Mouse (Mus musculus): ENCODE results near the gene Akr1cl. TPM values are rescaled to one million over a fixed set of nuclear protein-coding genes. Genes with fewer than 3 reads are reported as not detected.
"Not testable (repeated sequence)": the region's sequence is repeated elsewhere in the genome, so short reads cannot be mapped to it uniquely, and the experiment has no call there.

Akr1cl gene
- not detected for total RNA-seq (2021)
- long read RNA-seq, experiment 1 = 0 reads
- long read RNA-seq, experiment 2 = 0 reads

DNA sequence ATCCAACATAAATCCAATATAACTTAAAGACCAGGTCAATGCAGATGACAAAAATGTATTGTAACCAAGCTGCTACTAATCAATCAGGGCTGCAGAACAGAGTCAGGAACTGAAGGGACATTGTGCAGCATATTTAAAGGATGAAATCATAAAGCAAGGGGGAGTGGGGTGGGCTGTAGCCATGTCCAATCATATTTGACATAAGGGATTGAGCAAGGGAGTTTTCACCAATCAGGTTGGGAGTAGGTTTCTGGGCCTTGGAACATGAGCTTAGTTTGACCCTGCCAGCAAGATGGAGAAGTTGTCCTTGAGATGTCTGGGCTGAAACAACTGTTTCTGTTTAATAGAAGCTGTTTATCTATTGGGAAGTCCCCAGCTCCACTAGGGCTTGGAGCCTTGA is at the start of gene Akr1cl:
Gene Akr1cl, minus strand, starts transcription at position 119 of the 400 bp plus-strand sequence.
- intact Hi-C loops (cut with DNase I; ENCODE audit: low total_unique reads) = no loop called here
- no peak for DNase-seq

DNA sequence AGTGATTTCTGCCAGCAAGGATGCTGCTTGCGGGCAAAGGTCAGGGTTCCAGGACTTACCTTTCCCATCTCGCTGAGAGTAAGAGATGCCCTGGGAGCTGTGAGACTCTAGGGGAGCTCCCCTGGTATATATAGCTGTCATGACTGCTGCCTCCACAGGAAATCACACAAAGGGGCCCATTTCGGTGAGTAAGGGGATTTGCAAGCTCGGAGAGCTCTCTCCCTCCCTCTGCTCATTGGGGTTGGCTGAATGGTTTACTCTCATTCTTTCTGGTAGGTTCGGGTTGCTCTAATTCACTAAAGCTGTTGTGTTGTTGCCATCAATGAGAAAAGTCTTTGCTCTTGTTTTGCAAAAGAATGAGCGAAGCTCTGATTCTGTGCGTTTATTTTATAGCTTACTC is 49.6 kb upstream of the Akr1cl start, which contains the start of gene Crygb:
Gene Crygb, minus strand, starts transcription at position 101 of the 400 bp plus-strand sequence.
- DNase-seq = no peak
- intact Hi-C loops (cut with DNase I; ENCODE audit: low total_unique reads) = no loop called here

DNA sequence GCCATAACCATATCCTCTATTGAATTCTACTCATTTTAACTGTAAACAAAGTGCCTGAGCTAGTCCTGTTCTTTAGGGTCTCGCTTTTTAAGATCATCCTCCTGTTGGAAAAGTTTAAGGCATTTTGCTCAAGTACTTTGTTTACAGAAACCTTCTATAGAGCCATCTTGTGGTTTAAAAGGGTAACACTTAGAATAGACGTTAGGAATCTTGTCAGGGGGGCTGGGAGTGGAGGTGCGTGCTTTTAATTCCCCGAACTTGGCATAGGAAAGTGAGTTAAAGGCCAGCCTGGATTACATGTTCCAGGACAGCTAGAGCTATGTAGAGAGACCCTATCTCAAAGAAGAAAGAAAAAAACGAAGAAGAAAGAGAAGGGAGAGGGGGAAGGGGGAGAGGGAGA is 43.0 kb upstream of the Akr1cl start:
- no peak for DNase-seq
- intact Hi-C loops (cut with DNase I; ENCODE audit: low total_unique reads) = no loop called here

DNA sequence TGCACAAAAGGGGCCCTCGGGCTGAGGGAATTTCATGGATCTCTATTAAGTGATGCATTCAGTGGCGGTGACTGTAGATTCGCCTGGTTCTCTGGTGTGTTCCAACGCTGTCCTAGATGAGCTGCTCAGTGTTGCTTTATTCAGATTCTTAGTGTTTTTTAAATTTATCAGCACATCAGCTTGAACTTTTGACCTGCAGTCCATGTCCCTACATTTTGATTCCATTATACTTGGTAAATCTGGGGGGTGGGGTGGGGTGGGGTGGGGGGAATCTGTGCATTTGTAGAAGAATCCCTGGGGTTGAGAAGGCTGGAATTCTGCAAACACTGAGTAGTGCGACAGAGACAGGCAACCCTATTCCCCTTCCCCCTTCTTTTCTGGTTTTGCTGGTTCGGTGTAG is 41.0 kb upstream of the Akr1cl start, which contains the start of gene Crygc:
Gene Crygc, minus strand, starts transcription at position 101 of the 400 bp plus-strand sequence.
- DNase-seq = no peak
- intact Hi-C loops (cut with DNase I; ENCODE audit: low total_unique reads) = no loop called here

- intact Hi-C loops (cut with DNase I; ENCODE audit: low total_unique reads) = no loop called here
- no peak for DNase-seq
Measured at GRCm38 (mm10) chr1:65067842-65068241, 35.3 kb upstream of the Akr1cl start.

- no peak for DNase-seq
- intact Hi-C loops (cut with DNase I; ENCODE audit: low total_unique reads) = no loop called here
Measured at GRCm38 (mm10) chr1:65064201-65064600, 31.6 kb upstream of the Akr1cl start.

GRCm38 (mm10) chr1:65063352-65063751 is 30.8 kb upstream of the Akr1cl start, which contains the start of gene Crygd:
Gene Crygd (minus strand): TSS chr1:65063452.
- intact Hi-C loops (cut with DNase I; ENCODE audit: low total_unique reads) = no loop called here
- DNase-seq = no peak

- intact Hi-C loops (cut with DNase I; ENCODE audit: low total_unique reads) = no loop called here
- DNase-seq = no peak
Measured at GRCm38 (mm10) chr1:65052140-65052539, 19.6 kb upstream of the Akr1cl start.

GRCm38 (mm10) chr1:65051696-65052095 is 19.1 kb upstream of the Akr1cl start:
- DNase-seq = no peak
- intact Hi-C loops (cut with DNase I; ENCODE audit: low total_unique reads) = no loop called here

DNA sequence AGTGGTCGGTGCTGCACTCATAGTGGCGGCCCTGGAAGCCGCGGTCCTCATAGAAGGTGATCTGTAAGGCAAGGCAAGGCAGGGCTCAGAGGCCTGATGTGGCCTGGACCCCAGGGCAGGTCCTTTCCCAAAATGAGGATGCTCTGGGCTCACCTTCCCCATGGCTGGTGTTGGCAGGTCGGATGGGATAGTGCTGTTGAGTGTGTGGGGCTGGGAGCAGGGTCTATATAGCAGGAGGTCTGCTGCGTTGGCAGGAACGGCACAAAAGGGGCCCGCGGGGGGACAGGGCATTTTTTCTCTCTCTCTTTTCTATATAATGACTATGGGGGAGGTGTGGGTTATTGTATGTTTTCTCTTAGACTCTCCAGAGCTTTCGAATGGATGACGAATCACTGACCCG is 18.4 kb upstream of the Akr1cl start, which contains the start of gene Cryge:
Gene Cryge, minus strand, starts transcription at position 198 of the 400 bp plus-strand sequence.
- intact Hi-C loops (cut with DNase I; ENCODE audit: low total_unique reads); DNase-seq: not testable (repeated sequence)

DNA sequence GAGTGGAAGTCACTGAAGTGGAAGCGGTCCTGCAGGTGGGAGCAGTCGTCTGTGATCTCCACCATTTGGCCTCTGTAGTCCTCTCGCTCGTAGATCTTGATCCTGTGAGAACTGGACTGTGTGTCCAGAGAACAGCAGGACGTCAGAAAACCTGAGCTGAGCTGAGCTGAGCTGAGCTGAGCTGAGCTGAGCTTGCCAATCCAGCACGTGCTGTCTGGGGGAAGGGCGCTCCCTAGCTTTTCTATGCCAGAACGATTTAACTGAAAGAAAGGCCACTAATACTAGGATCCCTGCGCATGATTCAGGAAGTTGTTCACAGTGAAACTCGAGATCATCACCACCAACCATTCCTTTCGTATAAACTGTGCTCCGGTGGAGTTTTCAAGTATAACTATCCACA is 16.2 kb upstream of the Akr1cl start:
- DNase-seq = peak; percentile 35
- intact Hi-C loops (cut with DNase I; ENCODE audit: low total_unique reads) = loop anchor here (10.0 kb wide), 1 partner anchor 136 kb away; the partner anchor contains the start of genes Idh1 and Pikfyve

DNA sequence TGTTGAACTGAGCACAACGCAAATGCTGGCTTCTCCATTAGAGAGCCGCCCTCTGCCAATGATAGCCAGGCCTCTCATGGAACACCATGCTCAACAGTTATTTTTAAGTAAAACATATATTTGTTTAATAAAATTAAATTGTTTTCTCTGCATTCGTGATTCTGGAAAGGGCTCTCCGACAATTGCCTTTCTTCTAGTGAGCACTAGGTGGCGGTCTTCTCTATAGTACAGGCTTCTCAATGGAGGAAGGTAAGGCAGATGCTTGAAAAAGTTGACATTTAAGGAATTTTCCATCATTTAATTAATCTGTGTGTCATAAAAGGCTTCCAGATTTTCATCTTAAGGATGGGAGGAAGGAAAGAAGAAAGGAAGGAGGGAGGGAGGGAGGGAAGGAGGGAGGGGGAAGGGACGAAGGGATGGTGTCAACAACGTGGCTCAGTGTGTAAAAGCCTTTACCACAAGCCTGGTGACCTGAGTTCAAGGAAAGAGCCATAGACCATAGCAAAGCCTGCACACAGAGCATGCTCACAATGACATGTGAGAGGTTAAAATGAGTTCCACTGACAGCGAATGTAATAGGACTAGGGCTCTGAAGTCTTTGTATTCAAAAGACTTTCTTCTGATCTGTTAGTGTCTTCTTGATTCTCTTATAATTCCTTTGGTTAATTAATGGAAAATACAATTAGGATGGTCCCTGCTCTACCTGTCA is 14.0 kb upstream of the Akr1cl start:
- intact Hi-C loops (cut with DNase I; ENCODE audit: low total_unique reads) = loop anchor here (10.0 kb wide), 1 partner anchor 138 kb away; the partner anchor contains the start of genes Idh1 and Pikfyve

DNA sequence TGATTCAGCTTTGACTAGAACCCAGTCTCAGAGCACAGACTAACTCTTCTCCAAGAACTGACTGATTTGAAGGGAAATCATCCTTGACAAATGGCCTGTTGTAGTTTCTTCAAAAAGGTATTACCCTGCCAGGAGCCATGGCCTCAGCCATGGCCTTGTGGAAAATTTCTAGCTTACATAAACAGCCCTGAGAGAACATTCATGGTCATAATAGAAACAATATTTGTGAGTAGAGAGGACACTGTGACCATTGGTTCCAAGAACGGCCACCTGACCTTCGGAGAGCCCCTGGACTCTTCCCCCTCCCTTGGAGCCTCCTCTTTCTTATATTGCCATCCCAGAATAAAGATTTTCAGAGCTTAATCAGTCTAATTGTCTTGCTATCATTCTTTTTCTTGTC is 10.9 kb upstream of the Akr1cl start:
- no peak for DNase-seq
- intact Hi-C loops (cut with DNase I; ENCODE audit: low total_unique reads) = loop anchor here (10.0 kb wide), 1 partner anchor 141 kb away; the partner anchor contains the start of genes Idh1 and Pikfyve

More for the DNA sequence above, 14.0 kb upstream of the Akr1cl start:
- no peak for DNase-seq

DNA sequence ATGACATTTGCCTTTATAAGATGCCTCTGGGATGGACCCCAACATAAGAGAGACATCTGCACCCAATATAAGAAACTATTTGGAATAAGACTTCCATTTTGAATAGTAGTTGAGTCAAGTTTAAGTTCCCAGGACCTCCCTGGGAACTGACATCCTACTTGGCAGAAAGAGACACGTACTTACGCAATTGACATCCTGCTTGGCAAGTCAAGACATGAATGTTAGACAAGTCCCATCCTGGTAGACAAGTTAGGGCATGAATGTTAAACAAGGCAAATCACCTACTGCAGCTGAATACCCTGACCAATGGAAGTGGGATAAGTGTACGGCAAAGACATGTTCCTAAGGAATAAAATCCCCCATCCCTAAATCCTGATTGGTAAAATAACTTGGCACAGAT is 9.3 kb upstream of the Akr1cl start:
- DNase-seq = no peak
- intact Hi-C loops (cut with DNase I; ENCODE audit: low total_unique reads) = loop anchor here (10.0 kb wide), 1 partner anchor 143 kb away; the partner anchor contains the start of genes Idh1 and Pikfyve

DNA sequence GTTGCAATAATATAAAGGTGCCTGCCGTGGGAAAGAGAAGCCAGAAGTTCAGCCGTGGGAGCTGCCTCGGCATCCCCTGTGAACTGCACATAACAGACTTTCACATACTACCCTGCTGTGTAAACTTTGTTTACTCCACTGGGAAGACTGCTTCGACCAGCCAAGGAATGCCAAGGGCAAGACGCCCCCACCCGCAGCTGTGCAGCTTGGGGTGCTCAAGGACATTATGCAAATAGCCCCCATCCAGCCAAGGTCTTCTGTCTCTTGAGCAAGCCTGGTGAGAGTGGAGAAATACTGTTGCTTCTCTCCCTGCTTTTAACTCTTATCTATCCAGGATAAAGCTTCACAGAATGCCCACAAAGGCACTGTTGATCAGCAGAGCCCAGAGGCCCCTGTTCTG is 8.2 kb upstream of the Akr1cl start:
- intact Hi-C loops (cut with DNase I; ENCODE audit: low total_unique reads) = loop anchor here (10.0 kb wide), 1 partner anchor 144 kb away; the partner anchor contains the start of genes Idh1 and Pikfyve

GRCm38 (mm10) chr1:65039679-65040078 is 7.1 kb upstream of the Akr1cl start:
- DNase-seq = no peak
- intact Hi-C loops (cut with DNase I; ENCODE audit: low total_unique reads) = loop anchor here (10.0 kb wide), 1 partner anchor 145 kb away; the partner anchor contains the start of genes Idh1 and Pikfyve

More for the DNA sequence above, 8.2 kb upstream of the Akr1cl start:
- no peak for DNase-seq

GRCm38 (mm10) chr1:65037542-65037941 is 5.0 kb upstream of the Akr1cl start:
- intact Hi-C loops (cut with DNase I; ENCODE audit: low total_unique reads) = no loop called here
- no peak for DNase-seq

- intact Hi-C loops (cut with DNase I; ENCODE audit: low total_unique reads) = no loop called here
- no peak for DNase-seq
Measured at GRCm38 (mm10) chr1:65035513-65035912, 3.0 kb upstream of the Akr1cl start.

DNA sequence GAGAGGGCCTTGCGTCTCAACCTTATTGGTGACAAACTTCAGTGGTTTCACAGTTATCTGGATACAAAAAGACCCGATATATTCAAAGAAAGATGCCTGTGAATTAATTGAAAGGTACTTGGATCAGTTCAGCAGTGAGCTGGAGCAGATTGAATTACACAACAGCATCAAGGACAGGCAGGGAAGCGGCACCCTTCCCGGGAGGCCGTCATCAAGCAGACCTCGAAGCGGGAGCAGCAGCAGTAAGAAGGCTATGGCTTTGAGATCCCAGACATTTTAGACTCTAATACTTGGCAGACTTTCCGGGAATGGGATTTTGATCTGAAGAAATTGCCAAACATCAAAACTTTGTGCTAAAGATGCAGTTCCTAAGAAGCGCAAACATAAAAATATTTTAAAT is 4.4 kb downstream of the Akr1cl start:
- intact Hi-C loops (cut with DNase I; ENCODE audit: low total_unique reads) = no loop called here
- DNase-seq = no peak

- DNase-seq = no peak
- intact Hi-C loops (cut with DNase I; ENCODE audit: low total_unique reads) = no loop called here
Measured at GRCm38 (mm10) chr1:65012726-65013125, 19.8 kb downstream of the Akr1cl start.

DNA sequence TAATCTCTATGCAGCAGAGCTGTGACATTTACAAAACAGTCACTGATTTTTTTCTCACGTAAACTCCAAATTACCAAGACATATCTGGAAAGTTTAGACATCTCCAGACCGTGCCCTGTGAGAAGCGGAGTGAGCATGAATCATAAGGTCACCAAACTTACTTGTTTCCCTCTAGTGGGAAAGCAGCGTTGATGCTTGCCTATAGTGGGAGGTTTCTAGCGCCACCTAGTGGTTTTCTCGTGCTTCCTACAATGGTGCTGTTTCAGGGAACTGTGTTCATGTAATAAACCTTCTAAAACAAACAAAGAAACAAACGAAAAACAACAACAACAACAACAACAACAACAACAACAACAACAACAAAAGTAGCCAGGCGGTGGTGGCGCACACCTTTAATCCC is 22.4 kb downstream of the Akr1cl start:
- DNase-seq = peak; percentile 43
- intact Hi-C loops (cut with DNase I; ENCODE audit: low total_unique reads) = no loop called here

Measured in gastrocnemius, postnatal 14 days (tissue).